Mouse (Mus musculus): ENCODE data around the gene Shmt1. TPM values are rescaled to one million over a fixed set of nuclear protein-coding genes. Genes with fewer than 3 reads are reported as not detected.

Shmt1 gene
- polyA plus RNA-seq, 1 experiment from 2014 or later = 52.4 TPM

DNA sequence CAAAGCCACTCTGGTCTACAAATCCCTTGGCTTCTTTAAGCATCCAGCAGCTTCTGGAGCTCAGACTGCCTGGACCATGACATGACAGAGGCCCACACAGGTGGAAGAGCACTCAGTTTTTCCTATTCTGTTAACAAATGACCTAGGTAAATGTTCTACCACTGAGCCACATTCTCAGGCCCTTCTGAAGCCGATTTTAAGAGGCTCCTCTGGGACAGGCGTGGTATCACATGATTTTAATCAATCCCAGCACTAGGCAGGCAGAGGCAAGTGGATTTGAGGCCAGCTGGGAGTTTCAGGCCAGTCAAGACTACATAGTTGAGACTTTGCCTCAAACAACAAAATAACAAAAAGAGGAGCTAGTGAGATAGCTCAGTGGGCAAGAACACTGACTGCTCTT, 21.0 kb downstream of the Shmt1 start:
- Histone ChIP-seq H3K27ac (replicated peaks) (no peak overlapping the region), H3K36me3 (replicated peaks) (peaks cover 85% of the 10 kb centered on the region), H3K4me1 (replicated peaks) (0 out of 2 replicates have a peak, but pooled peaks cover 7% of the 10 kb centered on the region), H3K4me2 (no peak overlapping the region), H3K27me3 (no peaks in the 10 kb centered on the region), H3K9me3 (replicated peaks) (no peaks in the 10 kb centered on the region), H3K9ac (no peak overlapping the region), H3K4me3 (replicated peaks) (no peak overlapping the region)
- ATAC-seq (ENCODE audit: insufficient read depth) = no peak
- WGBS (ENCODE audit: insufficient replicate concordance) = 77% methylated on average over 2 of the region's 2 CpGs

DNA sequence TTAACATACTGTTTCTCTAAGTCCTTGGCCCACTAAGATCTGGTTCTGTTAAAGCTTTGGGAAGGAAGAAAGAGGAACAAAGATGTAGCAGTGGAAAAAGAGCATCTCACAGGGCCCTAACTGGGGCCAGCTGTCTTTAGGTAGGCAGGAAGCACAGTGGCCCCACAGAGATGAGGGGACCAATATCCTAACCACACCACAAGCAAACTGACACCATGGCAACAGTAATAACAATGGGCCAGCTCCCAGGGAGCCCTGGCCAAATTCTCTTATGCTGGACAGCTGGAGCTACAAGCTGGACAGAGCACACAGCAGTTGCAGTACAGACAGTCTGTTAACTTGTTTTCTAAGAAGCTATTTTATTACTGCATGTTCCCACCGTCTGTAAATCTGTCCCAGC, 23.9 kb downstream of the Shmt1 start:
- 45% methylated on average over 1 of the region's 1 CpGs for WGBS (ENCODE audit: insufficient replicate concordance)
- ATAC-seq (ENCODE audit: insufficient read depth) = no peak
- H3K36me3 ChIP-seq (replicated peaks) = peaks cover 85% of the 10 kb centered on the region

DNA sequence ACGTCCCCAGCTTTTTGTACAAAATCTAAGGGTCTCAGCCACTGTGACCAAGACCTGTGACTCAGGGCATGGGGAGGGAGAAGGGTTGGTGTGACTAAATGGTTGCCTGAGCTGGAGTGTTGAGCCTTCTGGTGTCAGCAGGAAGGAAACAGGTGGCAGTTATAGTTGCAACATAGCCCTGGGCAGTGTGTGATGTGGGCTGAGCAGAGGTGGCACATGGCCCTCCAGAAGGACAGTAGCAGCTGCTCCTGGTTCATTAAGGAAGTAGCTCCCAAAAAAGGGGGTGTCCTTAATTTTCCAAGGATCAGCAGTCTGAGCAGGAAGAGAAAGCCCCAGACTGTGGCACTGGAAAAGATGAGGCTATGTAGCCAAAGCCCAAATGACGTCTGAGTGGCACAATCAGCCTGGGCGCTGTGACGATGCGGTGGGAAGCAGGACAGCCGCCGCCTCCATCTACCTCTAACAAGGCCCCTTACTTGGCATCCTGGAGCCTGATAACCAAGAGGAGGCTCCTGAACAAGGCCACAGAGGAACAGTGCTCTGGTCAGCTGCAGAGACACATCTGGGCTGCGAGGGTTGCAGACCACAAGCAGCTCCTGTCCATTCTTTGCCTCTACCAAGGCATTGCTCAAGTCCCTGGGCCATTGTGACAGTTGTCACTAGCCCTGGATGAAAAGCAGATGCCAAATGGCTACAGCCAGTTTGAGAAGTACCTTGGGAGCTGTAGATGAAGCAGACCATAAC, 27.2 kb downstream of the Shmt1 start:
- H3K27ac ChIP-seq (replicated peaks) = no peak overlapping the region
- H3K9me3 ChIP-seq (replicated peaks) = no peaks in the 10 kb centered on the region
- no peak overlapping the region for H3K4me3 ChIP-seq (replicated peaks)
- H3K4me2 ChIP-seq = no peak overlapping the region
- peaks cover 77% of the 10 kb centered on the region for H3K36me3 ChIP-seq (replicated peaks)
- H3K27me3 ChIP-seq = no peaks in the 10 kb centered on the region
- peaks cover 54% of the 10 kb centered on the region for H3K4me1 ChIP-seq (replicated peaks)
- no peak for ATAC-seq (ENCODE audit: insufficient read depth)
- no peak overlapping the region for H3K9ac ChIP-seq
- WGBS (ENCODE audit: insufficient replicate concordance) = 61% methylated on average over 8 of the region's 8 CpGs

More for the DNA sequence above, 23.9 kb downstream of the Shmt1 start:
- no peak overlapping the region for H3K4me3 ChIP-seq (replicated peaks)
- H3K27ac ChIP-seq (replicated peaks) = no peak overlapping the region
- no peaks in the 10 kb centered on the region for H3K9me3 ChIP-seq (replicated peaks)
- peaks cover 22% of the 10 kb centered on the region for H3K4me1 ChIP-seq (replicated peaks)
- no peak overlapping the region for H3K4me2 ChIP-seq
- no peaks in the 10 kb centered on the region for H3K27me3 ChIP-seq
- H3K9ac ChIP-seq = no peak overlapping the region

DNA sequence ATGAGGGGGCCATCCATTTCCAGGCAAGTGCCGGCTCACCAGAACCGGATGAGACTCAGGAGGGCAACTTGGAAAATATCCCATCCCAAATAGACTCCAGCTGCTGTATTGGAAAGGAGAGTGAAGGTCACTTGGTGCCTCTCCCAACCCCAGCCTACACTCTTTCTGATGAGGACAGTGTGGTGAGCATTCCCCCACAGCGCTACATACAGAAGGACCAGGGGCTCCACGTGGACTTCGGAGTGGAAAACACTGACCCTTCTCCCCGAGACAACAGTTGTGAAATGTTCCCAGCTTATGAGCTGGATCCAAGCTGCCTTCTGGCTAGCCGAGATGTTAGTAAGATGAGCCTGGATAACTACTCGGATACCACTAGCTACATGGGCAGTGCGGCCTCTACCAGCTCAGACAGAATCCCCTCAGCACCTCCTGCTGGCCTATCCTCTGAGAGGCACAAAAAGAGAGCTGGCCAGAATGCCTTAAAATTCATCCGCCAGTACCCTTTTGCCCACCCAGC, 31.8 kb downstream of the Shmt1 start:
- Histone ChIP-seq H3K27ac (replicated peaks) (no peak overlapping the region), H3K4me2 (peak overlapping the region; percentile 84)

DNA sequence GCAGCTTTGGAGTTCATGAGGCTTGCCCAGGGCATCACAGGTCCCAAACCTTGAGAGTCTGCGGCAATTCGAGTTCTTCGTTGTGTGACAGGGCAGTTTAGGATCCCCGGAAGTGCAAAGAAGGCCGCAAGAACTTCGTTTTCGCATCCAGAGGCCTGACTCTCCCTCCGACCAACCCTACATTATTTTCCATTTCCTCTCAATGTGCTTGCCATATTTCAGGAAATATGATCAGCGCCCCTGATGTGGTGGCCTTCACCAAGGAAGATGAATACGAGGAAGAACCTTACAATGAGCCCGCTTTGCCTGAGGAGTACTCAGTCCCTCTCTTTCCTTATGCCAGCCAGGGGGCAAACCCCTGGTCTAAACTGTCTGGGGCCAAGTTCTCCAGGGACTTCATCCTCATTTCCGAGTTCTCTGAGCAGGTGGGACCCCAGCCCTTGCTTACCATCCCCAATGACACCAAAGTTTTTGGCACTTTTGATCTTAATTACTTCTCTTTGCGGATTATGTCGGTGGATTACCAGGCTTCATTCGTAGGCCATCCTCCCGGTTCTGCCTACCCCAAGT, 33.6 kb downstream of the Shmt1 start:
- 20% methylated on average over 16 of the region's 16 CpGs for WGBS (ENCODE audit: insufficient replicate concordance)

More for the DNA sequence above, 31.8 kb downstream of the Shmt1 start:
- H3K9ac ChIP-seq = peak overlapping the region; percentile 26; the same call in 1 of the 2 replicates
- peaks cover 44% of the 10 kb centered on the region for H3K36me3 ChIP-seq (replicated peaks)
- 77% methylated on average over 10 of the region's 10 CpGs for WGBS (ENCODE audit: insufficient replicate concordance)
- peak overlapping the region; percentile 36 for H3K4me3 ChIP-seq (replicated peaks)
- no peaks in the 10 kb centered on the region for H3K9me3 ChIP-seq (replicated peaks)
- ATAC-seq (ENCODE audit: insufficient read depth) = no peak
- peaks cover 80% of the 10 kb centered on the region for H3K4me1 ChIP-seq (replicated peaks)
- no peaks in the 10 kb centered on the region for H3K27me3 ChIP-seq

DNA sequence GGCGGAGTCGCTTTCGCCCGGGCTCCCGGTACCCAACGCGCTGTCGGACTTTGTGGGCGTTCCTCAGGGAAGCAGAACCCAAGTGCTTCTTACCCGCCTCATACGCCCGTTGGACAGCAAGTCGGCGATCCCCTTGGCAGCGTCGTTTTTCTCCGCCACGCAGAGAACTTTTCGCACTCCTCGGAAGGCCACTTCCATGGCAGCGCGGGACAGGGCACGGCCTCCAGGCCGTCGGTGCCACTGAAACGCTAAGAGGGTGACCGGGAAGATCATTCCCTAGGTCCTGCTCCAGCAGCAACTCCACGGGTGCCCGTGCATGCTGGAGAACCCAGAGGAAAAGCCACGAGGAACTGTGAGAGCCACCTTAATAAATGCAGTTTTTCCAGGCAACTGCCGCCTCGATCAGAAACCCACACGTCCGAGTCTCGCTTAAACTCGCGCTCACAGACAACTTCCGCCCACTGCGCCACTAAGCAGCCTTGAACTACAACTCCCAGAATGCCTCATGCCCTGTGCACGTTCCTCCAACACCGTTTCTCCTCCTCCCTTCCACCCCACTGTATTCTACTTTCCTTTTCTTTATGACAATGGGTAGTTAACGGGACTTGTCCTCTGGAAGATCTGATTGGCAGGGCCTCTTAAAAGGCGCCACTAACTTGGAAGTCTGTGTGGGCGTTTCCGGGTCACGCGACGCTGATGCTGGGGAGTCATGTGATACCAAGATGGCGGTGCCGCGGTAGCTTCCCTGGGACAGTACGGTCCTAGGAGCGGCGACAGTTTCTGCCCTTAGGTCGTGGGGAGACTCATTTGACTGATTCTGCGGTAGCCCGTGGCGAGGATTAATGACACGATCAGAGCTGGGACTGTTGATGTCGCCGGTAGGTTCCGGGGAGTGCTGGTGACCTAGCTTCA, 34.4 kb downstream of the Shmt1 start, which contains the start of the genes Top3a and Smcr8:
Gene Top3a, minus strand, starts transcription at position 537 of the 912 bp plus-strand sequence.
Gene Smcr8, plus strand, starts transcription at position 696 of the 912 bp plus-strand sequence.
- peaks cover 72% of the 10 kb centered on the region for H3K4me1 ChIP-seq (replicated peaks)
- H3K27ac ChIP-seq (replicated peaks) = peak within 1 kb of the TSS; percentile 85
- peak within 1 kb of the TSS; percentile 74 for H3K9ac ChIP-seq
- no peaks in the 10 kb centered on the region for H3K9me3 ChIP-seq (replicated peaks)
- peak within 1 kb of the TSS; percentile 84 for H3K4me2 ChIP-seq
- peak within 1 kb of the TSS; percentile 72 for H3K4me3 ChIP-seq (replicated peaks)
- ATAC-seq (ENCODE audit: insufficient read depth) = peak; percentile 92
- peaks cover 28% of the 10 kb centered on the region for H3K36me3 ChIP-seq (replicated peaks)
- under 1% methylated on average over 62 of the region's 62 CpGs for WGBS (ENCODE audit: insufficient replicate concordance)
- no peaks in the 10 kb centered on the region for H3K27me3 ChIP-seq

More for the DNA sequence above, 33.6 kb downstream of the Shmt1 start:
- peak overlapping the region; percentile 72 for H3K4me3 ChIP-seq (replicated peaks)
- H3K4me1 ChIP-seq (replicated peaks) = peaks cover 78% of the 10 kb centered on the region
- no peak for ATAC-seq (ENCODE audit: insufficient read depth)
- H3K9ac ChIP-seq = peak overlapping the region; percentile 74
- no peaks in the 10 kb centered on the region for H3K9me3 ChIP-seq (replicated peaks)
- peak overlapping the region; percentile 84 for H3K4me2 ChIP-seq
- H3K27me3 ChIP-seq = no peaks in the 10 kb centered on the region
- peaks cover 30% of the 10 kb centered on the region for H3K36me3 ChIP-seq (replicated peaks)
- H3K27ac ChIP-seq (replicated peaks) = peak overlapping the region; percentile 85

DNA sequence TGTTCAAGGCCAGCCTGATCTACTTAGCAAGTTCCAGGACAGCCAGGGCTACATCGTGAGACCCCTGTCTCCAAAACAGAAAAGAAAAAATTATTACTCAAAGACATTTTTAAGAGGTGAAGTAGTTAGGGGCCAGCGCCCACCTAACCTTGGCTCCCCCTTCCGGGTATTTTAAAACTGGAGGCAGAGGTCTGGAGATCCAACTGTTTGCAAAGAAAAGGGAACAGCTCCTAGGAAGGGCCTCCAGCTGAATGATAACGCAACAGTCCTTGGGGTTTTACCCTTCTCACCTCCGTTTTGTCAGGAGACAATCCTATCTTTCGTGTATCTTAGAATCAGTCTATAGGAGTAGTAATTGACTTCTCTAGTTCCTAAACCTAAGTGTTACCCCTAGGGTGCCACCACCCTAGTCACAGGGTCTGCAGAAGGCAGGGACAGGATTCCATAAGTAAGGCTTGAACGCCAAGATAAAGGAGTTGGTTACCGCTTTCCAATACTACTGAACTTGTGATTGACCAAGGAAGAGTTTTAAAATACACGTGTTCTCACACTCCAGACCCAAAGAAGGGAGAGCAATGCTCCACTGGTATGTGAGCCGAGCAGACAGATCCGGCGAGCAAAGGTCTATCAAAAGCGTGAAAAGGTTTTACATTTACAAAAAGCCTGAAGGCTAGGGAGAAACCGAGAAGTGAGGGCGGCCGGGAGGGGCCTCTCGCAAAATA, 35.2 kb downstream of the Shmt1 start:
- Histone ChIP-seq H3K27ac (replicated peaks) (peak overlapping the region; percentile 85), H3K27me3 (no peaks in the 10 kb centered on the region), H3K4me3 (replicated peaks) (peak overlapping the region; percentile 72), H3K4me2 (peak overlapping the region; percentile 84), H3K36me3 (replicated peaks) (peaks cover 24% of the 10 kb centered on the region), H3K4me1 (replicated peaks) (peaks cover 63% of the 10 kb centered on the region), H3K9me3 (replicated peaks) (no peaks in the 10 kb centered on the region), H3K9ac (peak overlapping the region; percentile 74)
- 3% methylated on average over 17 of the region's 17 CpGs for WGBS (ENCODE audit: insufficient replicate concordance)
- peak; percentile 2; the same call in 1 of the 2 replicates for ATAC-seq (ENCODE audit: insufficient read depth)

DNA sequence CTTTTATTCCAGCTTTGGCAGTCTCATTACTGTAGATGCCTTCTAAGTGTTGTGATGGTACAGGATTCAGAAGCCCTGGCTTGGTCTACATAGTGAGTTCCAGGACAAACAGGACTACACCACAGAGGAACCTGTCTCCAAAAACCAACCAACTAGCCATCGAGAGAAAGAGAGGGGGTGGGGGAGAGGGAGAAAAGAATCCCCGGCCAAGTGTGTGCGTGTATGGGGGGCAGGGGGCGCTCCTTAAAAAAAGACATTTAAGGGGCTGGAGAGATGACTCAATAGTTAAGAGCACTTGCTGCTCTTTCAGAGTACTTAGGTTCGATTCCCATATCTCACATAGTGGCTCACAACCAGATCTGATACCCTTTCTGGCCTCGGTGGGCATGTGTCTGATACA, 35.9 kb downstream of the Shmt1 start:
- Histone ChIP-seq H3K9ac (peak overlapping the region; percentile 74), H3K4me3 (replicated peaks) (peak overlapping the region; percentile 72), H3K4me1 (replicated peaks) (peaks cover 56% of the 10 kb centered on the region), H3K27ac (replicated peaks) (peak overlapping the region; percentile 85), H3K27me3 (no peaks in the 10 kb centered on the region), H3K4me2 (peak overlapping the region; percentile 84), H3K9me3 (replicated peaks) (no peaks in the 10 kb centered on the region), H3K36me3 (replicated peaks) (peaks cover 23% of the 10 kb centered on the region)
- WGBS (ENCODE audit: insufficient replicate concordance) = 27% methylated on average over 6 of the region's 6 CpGs
- ATAC-seq (ENCODE audit: insufficient read depth) = no peak

DNA sequence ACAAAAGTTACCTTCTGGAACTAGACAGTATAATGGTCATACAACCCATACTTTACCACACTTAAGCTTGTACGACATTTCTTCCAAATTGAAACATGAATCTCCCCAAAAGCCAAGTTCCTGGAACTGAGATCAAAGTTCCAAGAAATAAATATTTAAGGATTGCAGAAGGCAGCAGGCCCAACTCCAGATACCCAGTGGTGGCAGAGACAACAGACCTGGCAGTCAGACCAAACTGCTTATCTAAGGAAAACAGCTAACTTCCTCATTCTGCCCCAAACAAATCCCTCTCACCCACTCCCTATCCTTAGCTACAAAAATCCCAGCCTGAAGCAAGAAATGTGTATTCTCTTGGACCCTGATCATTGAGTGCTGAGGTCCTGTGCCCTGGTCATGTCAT, 36.7 kb downstream of the Shmt1 start:
- Histone ChIP-seq H3K4me3 (replicated peaks) (no peak overlapping the region), H3K9ac (no peak overlapping the region), H3K27ac (replicated peaks) (0 out of 2 replicates have a peak overlapping the region, but pooled peaks have one; percentile 85), H3K27me3 (no peaks in the 10 kb centered on the region), H3K4me2 (peak overlapping the region; percentile 84), H3K36me3 (replicated peaks) (peaks cover 16% of the 10 kb centered on the region), H3K9me3 (replicated peaks) (no peaks in the 10 kb centered on the region), H3K4me1 (replicated peaks) (peaks cover 49% of the 10 kb centered on the region)
- 20% methylated on average over 1 of the region's 1 CpGs for WGBS (ENCODE audit: insufficient replicate concordance)
- no peak for ATAC-seq (ENCODE audit: insufficient read depth)

DNA sequence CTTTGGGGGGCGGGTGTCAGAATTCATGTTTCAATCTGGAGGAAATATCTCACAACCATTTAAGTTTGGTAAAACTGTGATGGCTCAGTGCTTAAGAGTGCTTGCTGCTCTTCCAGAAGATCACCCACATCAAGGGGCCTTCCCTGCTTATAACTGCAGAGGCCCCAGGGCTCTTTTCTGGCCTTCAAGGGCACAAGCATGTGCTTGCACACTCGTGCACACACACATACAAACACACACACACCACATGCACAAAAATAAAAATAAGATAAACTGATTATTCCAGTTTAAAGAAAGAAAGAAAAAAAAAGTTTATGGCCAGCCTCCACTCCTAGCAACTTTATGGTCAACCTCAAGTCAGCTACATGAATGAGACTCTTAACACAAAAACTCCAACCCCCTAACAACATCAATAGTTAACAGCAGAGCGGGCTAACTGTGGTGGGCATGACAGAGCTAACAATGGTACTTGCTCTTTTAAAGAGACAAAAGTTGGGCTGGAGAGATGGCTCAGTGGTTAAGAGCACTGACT, 37.3 kb downstream of the Shmt1 start:
- Histone ChIP-seq H3K4me2 (peak overlapping the region; percentile 84; the same call in 1 of the 2 replicates), H3K9me3 (replicated peaks) (no peaks in the 10 kb centered on the region), H3K27me3 (no peaks in the 10 kb centered on the region), H3K9ac (no peak overlapping the region), H3K27ac (replicated peaks) (no peak overlapping the region), H3K4me1 (replicated peaks) (peaks cover 43% of the 10 kb centered on the region), H3K4me3 (replicated peaks) (no peak overlapping the region), H3K36me3 (replicated peaks) (peaks cover 10% of the 10 kb centered on the region)
- no peak for ATAC-seq (ENCODE audit: insufficient read depth)
- 69% methylated on average over 3 of the region's 3 CpGs for WGBS (ENCODE audit: insufficient replicate concordance)

Measured in liver, embryonic 15.5 days (tissue).